Mouse (Mus musculus): ENCODE measurements around the gene S1pr5. TPM values are rescaled to one million over a fixed set of nuclear protein-coding genes. Genes with fewer than 3 reads are reported as not detected.

Gene S1pr5
- polyA plus RNA-seq, 1 experiment from 2014 or later = not detected

DNA sequence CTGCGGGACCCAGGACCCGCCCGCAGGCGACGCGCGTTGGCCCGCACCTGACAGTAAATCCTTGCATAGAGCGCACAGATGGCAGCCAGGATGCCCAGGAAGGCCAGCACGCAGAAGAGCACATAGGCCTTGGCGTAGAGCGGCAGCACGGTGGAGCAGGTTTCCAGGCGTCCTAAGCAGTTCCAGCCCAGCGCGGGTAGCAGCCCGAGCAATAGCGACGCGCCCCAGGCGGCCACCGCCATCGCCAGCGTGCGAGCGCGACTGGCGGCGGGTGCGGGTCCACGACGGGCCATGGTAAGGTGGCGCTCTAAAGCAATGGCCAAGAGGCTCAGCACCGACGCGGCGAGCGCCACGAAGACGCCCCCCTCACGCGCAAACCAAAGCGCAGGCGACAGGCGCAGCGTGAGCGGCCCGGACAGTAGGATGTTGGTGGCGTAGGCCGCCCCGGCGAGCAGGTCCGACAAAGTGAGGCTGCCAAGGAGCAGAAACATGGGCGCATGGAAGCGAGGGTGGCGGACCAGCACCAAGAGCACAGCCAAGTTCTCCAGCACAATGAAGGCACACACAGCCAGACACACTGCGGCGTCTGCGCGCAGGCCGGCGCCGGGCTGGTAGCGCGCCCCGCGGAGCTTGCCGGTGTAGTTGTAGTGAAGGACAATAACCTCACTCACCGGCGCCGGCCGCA lies 3.7 kb downstream of the S1pr5 start:
- peak; percentile 22; the same call in 1 of the 2 replicates for ATAC-seq (replicated peaks; ENCODE audit: low FRiP score)
- Histone ChIP-seq H3K9me3 (replicated peaks) (no peaks in the 10 kb centered on the region), H3K36me3 (no peaks in the 10 kb centered on the region), H3K27me3 (peaks cover 77% of the 10 kb centered on the region), H3K4me1 (peaks cover 37% of the 10 kb centered on the region), H3K27ac (no peak overlapping the region), H3K4me2 (peak overlapping the region; percentile 83), H3K4me3 (replicated peaks) (peak overlapping the region; percentile 51), H3K9ac (peak overlapping the region; percentile 39)
- under 1% methylated on average over 72 of the region's 72 CpGs for WGBS

GRCm38 (mm10) chr9:21243826-21244427 lies 4.3 kb downstream of the S1pr5 start:
- Histone ChIP-seq H3K4me2 (peak overlapping the region; percentile 83), H3K4me1 (peaks cover 41% of the 10 kb centered on the region), H3K27ac (no peak overlapping the region), H3K36me3 (no peaks in the 10 kb centered on the region), H3K4me3 (replicated peaks) (peak overlapping the region; percentile 51), H3K9me3 (replicated peaks) (no peaks in the 10 kb centered on the region), H3K27me3 (peaks cover 70% of the 10 kb centered on the region), H3K9ac (peak overlapping the region; percentile 39)
- WGBS = 6% methylated on average over 42 of the region's 42 CpGs
- ATAC-seq (replicated peaks; ENCODE audit: low FRiP score) = no peak

DNA sequence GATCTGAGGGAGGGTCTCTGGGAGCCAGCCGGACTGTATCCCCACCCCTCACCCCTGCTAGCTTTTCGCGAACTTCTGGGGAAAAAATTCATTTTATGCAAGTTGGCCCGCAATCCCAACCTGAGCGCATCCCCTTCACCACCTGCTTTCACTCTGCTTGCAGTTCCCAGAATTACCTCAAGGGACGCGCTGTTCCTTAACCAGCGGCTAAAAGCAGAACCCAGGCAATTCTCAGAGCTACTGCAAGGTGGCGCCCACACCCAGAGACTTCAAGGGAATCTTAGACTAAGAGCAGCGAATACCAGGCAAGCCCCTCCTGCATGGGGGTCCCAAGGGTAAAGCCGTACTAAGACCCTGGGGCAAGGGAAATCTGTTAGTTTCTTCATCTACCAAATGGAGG lies 6.9 kb downstream of the S1pr5 start:
- H3K4me2 ChIP-seq = no peak overlapping the region
- 8% methylated on average over 11 of the region's 11 CpGs for WGBS

DNA sequence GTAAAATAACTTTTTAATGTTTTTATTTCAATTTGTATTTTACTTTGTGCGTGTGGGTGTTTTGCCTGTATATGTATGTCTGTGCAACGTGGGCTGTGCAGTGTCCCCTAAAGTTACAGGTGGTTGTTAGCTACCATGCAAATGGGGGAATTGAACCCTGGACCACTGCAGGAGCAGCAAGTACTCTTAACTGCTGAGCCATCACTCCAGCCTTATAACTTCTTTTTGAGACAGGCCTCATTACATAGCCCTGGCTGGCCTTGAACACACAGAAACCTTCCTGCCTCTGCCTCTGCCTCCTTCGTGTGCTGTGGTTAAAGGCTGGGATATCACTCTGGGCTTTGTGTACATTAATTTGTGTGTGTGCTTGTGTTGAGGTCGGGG lies 8.8 kb downstream of the S1pr5 start:
- peak overlapping the region; percentile 92 for H3K4me3 ChIP-seq (replicated peaks)
- peak overlapping the region; percentile 97 for H3K9ac ChIP-seq
- ATAC-seq (replicated peaks; ENCODE audit: low FRiP score) = no peak
- no peaks in the 10 kb centered on the region for H3K9me3 ChIP-seq (replicated peaks)
- H3K27me3 ChIP-seq = peaks cover 27% of the 10 kb centered on the region
- H3K4me2 ChIP-seq = peak overlapping the region; percentile 73
- peaks cover 17% of the 10 kb centered on the region for H3K36me3 ChIP-seq
- H3K27ac ChIP-seq = peak overlapping the region; percentile 97
- 40% methylated on average over 4 of the region's 4 CpGs for WGBS
- peaks cover 45% of the 10 kb centered on the region for H3K4me1 ChIP-seq

More for the DNA sequence above, 6.9 kb downstream of the S1pr5 start:
- H3K9me3 ChIP-seq (replicated peaks) = no peaks in the 10 kb centered on the region
- no peak overlapping the region for H3K4me3 ChIP-seq (replicated peaks)
- H3K27ac ChIP-seq = no peak overlapping the region
- H3K36me3 ChIP-seq = no peaks in the 10 kb centered on the region; the same call in 1 of the 2 replicates
- peaks cover 46% of the 10 kb centered on the region for H3K27me3 ChIP-seq
- peaks cover 46% of the 10 kb centered on the region for H3K4me1 ChIP-seq
- no peak for ATAC-seq (replicated peaks; ENCODE audit: low FRiP score)
- H3K9ac ChIP-seq = no peak overlapping the region

- Histone ChIP-seq H3K4me1 (peaks cover 39% of the 10 kb centered on the region), H3K27me3 (peaks cover 21% of the 10 kb centered on the region), H3K9ac (peak within 1 kb of the TSS; percentile 97), H3K36me3 (peaks cover 23% of the 10 kb centered on the region), H3K4me2 (peak within 1 kb of the TSS; percentile 73), H3K27ac (peak within 1 kb of the TSS; percentile 97), H3K4me3 (replicated peaks) (peak within 1 kb of the TSS; percentile 92), H3K9me3 (replicated peaks) (no peaks in the 10 kb centered on the region)
- WGBS = under 1% methylated on average over 83 of the region's 90 CpGs
- ATAC-seq (replicated peaks; ENCODE audit: low FRiP score) = peak; percentile 89
Observed at GRCm38 (mm10) chr9:21238733-21239464, 9.3 kb downstream of the S1pr5 start, which contains the start of gene Keap1. TSS of gene Keap1 (minus strand) at chr9:21239361.

- no peaks in the 10 kb centered on the region for H3K9me3 ChIP-seq (replicated peaks)
- ATAC-seq (replicated peaks; ENCODE audit: low FRiP score) = peak; percentile 3; the same call in 1 of the 2 replicates
- peaks cover 14% of the 10 kb centered on the region for H3K27me3 ChIP-seq
- peak overlapping the region; percentile 92 for H3K4me3 ChIP-seq (replicated peaks)
- peak overlapping the region; percentile 97 for H3K27ac ChIP-seq
- peak overlapping the region; percentile 73 for H3K4me2 ChIP-seq
- peaks cover 38% of the 10 kb centered on the region for H3K4me1 ChIP-seq
- under 1% methylated on average over 31 of the region's 31 CpGs for WGBS
- peaks cover 30% of the 10 kb centered on the region for H3K36me3 ChIP-seq
- peak overlapping the region; percentile 97 for H3K9ac ChIP-seq
Observed at GRCm38 (mm10) chr9:21238004-21238732, 10.1 kb downstream of the S1pr5 start.

GRCm38 (mm10) chr9:21237368-21238003 lies 10.8 kb downstream of the S1pr5 start:
- H3K27ac ChIP-seq = peak overlapping the region; percentile 97
- H3K4me3 ChIP-seq (replicated peaks) = peak overlapping the region; percentile 92
- peak overlapping the region; percentile 97 for H3K9ac ChIP-seq
- peaks cover 38% of the 10 kb centered on the region for H3K4me1 ChIP-seq
- peak; percentile 37; the same call in 1 of the 2 replicates for ATAC-seq (replicated peaks; ENCODE audit: low FRiP score)
- 12% methylated on average over 19 of the region's 19 CpGs for WGBS
- H3K36me3 ChIP-seq = peaks cover 37% of the 10 kb centered on the region
- H3K9me3 ChIP-seq (replicated peaks) = no peaks in the 10 kb centered on the region
- H3K27me3 ChIP-seq = peaks cover 7% of the 10 kb centered on the region
- H3K4me2 ChIP-seq = peak overlapping the region; percentile 73

GRCm38 (mm10) chr9:21236991-21237367 lies 11.3 kb downstream of the S1pr5 start:
- 75% methylated on average over 25 of the region's 25 CpGs for WGBS
- H3K9ac ChIP-seq = peak overlapping the region; percentile 97
- peaks cover 2% of the 10 kb centered on the region for H3K27me3 ChIP-seq
- peaks cover 42% of the 10 kb centered on the region for H3K36me3 ChIP-seq
- no peaks in the 10 kb centered on the region for H3K9me3 ChIP-seq (replicated peaks)
- peaks cover 40% of the 10 kb centered on the region for H3K4me1 ChIP-seq
- no peak for ATAC-seq (replicated peaks; ENCODE audit: low FRiP score)
- peak overlapping the region; percentile 73 for H3K4me2 ChIP-seq
- peak overlapping the region; percentile 92 for H3K4me3 ChIP-seq (replicated peaks)
- peak overlapping the region; percentile 97; the same call in 1 of the 2 replicates for H3K27ac ChIP-seq

- ATAC-seq (replicated peaks; ENCODE audit: low FRiP score) = no peak
- WGBS = 87% methylated on average over 4 of the region's 4 CpGs
- H3K36me3 ChIP-seq = peaks cover 58% of the 10 kb centered on the region
Observed at GRCm38 (mm10) chr9:21235341-21235740, 12.9 kb downstream of the S1pr5 start.

GRCm38 (mm10) chr9:21233805-21234204 lies 14.4 kb downstream of the S1pr5 start:
- Histone ChIP-seq H3K4me2 (no peak overlapping the region), H3K4me3 (replicated peaks) (no peak overlapping the region), H3K27me3 (no peaks in the 10 kb centered on the region), H3K4me1 (peaks cover 27% of the 10 kb centered on the region), H3K36me3 (peaks cover 74% of the 10 kb centered on the region), H3K9ac (no peak overlapping the region), H3K27ac (no peak overlapping the region), H3K9me3 (replicated peaks) (no peaks in the 10 kb centered on the region)
- WGBS = 85% methylated on average over 28 of the region's 28 CpGs
- no peak for ATAC-seq (replicated peaks; ENCODE audit: low FRiP score)

More at GRCm38 (mm10) chr9:21235341-21235740, 12.9 kb downstream of the S1pr5 start:
- Histone ChIP-seq H3K4me2 (no peak overlapping the region), H3K9me3 (replicated peaks) (no peaks in the 10 kb centered on the region), H3K4me1 (peaks cover 38% of the 10 kb centered on the region), H3K27ac (no peak overlapping the region), H3K4me3 (replicated peaks) (no peak overlapping the region), H3K9ac (no peak overlapping the region), H3K27me3 (no peaks in the 10 kb centered on the region)

DNA sequence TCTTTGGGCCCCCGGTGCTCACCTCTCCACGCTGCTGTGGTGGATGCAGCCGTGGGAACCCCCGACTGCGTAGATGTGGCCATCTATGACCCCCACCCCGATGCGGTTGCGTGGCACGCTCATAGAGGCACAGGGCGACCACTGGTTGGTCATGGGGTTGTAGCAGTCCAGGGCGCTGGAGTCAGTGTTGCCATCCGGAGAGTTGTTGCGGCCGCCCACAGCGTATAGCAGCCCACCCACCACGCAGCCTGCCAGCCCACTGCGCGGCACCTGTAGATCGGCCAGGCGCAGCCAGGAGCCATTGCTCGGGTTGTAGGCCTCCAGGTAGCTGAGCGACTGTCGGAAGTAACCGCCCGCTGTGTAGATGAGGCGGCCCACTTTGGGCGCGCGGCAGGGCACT lies 14.9 kb downstream of the S1pr5 start:
- Histone ChIP-seq H3K27ac (no peak overlapping the region), H3K4me2 (no peak overlapping the region), H3K9me3 (replicated peaks) (no peaks in the 10 kb centered on the region), H3K4me1 (peaks cover 27% of the 10 kb centered on the region), H3K36me3 (peaks cover 75% of the 10 kb centered on the region), H3K4me3 (replicated peaks) (no peak overlapping the region), H3K27me3 (no peaks in the 10 kb centered on the region), H3K9ac (no peak overlapping the region)
- no peak for ATAC-seq (replicated peaks; ENCODE audit: low FRiP score)
- 92% methylated on average over 29 of the region's 29 CpGs for WGBS

Data from kidney, embryonic 15.5 days (tissue).